In genomic region chr5:76118441-76118840, GRCm38 (mm10) we compare ENCODE assay signal across 8 mouse cellular contexts. TPM values are rescaled to one million over a fixed set of nuclear protein-coding genes. Genes with fewer than 3 reads are reported as not detected.
A peak's percentile ranks its signal among the peaks of the same experiment; 100 is the strongest.
DNase-seq lines count a peak whose midpoint lies in the region; ATAC-seq lines count a peak whose summit lies in the region.

No protein-coding gene starts in this region.

- no peak for ATAC-seq in activated CD4-positive, CD25-positive, alpha-beta regulatory T cell, adult 4 months

- intact Hi-C loops in left cerebral cortex, postnatal 4 days (cut with DNase I): loop anchor here (2.0 kb wide), 1 partner anchor 256 kb away; no protein-coding TSS in a partner anchor

- peak; percentile 45 for DNase-seq in ovary, postnatal 10 days (ENCODE audit: low spot score)
- DNase-seq in ovary, adult 18-20 months (ENCODE audit: low spot score): no peak
- peak; percentile 59 for DNase-seq in adrenal gland, adult 2 months
- DNase-seq in embryo, embryonic 11 days: peak; percentile 72
- peak; percentile 86 for DNase-seq in heart, postnatal 4 days
- peak; percentile 63 for DNase-seq in left cerebral cortex, postnatal 4 days
- DNase-seq in retina, postnatal 1 day: peak; percentile 76

RNA-seq across cellular contexts. Expression of gene Srd5a3, which starts 21.6 kb away (rescaled TPM):
- 10 to 100 TPM; 25.5 to 30.4 TPM for total RNA-seq in adrenal gland, adult 2 months (2021)
- polyA plus RNA-seq in adrenal gland, adult 2 months (2012; rRNA removed): 280 and 358 TPM in 2 replicates
- total RNA-seq in heart, postnatal 4 days (2021): 10 to 100 TPM; 20.8 to 23.7 TPM
- total RNA-seq in left cerebral cortex, postnatal 4 days (2021): 10 to 100 TPM; 11.7 to 13.9 TPM
- 10 to 100 TPM; 28.2 to 36.6 TPM for polyA plus RNA-seq in activated CD4-positive, CD25-positive, alpha-beta regulatory T cell, adult 4 months (2017; shearing (Covaris generic))
